Mouse (Mus musculus) forelimb bud, embryonic 11.5 days (tissue): Measurements from ENCODE around the gene Snapc1.

Source experiments
- DNase-seq: peaks from one replicate; pipeline ENCODE4 v3.0.0-alpha.2; 2012; ENCODE audit warnings: low read depth, low spot score

The Snapc1 gene

DNA sequence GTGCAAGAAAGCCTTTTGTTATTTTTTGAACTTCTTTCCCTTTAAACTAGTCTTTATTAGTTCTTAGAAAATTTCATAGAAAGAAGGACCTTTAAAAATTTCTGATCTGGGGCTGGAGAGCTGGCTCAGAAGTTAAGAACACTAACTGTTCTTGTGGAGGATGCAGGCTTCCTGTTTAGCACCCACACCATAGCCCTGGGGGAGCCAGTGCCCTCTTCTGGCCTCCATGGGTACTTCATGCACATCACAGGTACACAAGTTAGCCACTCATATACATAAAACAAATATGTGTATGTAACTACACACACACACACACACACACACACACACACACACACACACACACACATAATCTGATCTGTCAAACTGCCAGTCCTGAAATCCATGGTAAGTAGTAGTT lies 25.3 kb downstream of the Snapc1 start:
- no peak for DNase-seq

DNA sequence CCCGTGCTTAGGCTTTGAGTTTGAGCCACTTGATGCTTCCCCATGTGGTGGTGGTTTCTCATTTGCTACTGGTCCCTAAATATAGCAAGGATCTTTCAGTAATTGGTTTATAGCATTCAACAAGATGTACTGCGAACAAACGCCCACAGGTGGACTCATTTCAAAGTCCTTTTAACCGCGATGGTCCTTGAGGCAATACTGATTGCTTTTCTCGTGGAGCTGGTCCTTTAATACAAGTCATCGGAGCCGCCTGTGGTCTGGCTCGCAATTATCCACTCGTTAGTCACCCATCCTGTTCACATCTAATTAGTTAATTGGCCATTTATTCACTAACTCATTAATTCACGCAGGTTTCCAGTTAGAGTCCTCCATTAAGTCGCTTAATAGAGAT lies 32.6 kb downstream of the Snapc1 start:
- no peak for DNase-seq

DNA sequence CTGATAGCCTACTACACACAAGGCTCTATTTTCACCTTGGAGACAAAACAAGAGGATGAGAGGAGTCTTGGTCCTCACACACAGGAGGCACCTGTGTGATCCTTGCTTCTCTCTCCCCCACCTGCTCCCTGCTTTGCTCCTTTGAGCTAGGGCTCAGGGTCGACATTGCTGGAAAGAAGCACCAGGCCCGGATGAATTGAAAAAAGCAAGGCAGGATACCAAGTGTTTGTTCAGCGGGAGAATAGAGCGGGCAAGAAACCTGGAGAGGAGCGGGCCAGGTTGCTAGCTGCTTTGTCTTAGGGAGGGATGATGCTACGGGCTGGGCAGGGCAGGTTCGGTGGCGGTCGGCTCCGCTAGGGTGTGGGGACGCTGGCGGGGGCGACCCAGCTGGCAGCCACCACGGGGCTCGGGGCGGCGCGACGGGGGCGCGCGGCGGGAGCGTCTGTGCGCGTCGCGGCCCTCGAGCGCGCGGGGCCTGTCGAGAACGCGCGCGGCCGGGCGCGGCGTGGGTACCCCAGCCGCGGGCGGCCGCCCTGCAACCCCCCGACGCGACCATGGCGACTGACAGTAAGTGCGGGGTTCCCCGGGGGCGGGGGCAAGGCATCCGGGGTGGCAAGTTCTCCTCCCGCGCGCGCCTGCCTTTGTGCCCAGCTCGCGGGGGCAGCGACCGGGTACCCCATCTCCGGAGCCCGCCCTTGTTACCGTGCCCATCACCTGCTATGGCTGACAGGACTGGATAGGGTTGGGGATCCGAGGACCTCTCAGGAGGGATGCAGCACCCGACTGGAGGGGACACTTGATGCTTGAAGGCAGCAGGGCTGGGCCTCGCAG lies 33.2 kb downstream of the Snapc1 start, which contains the start of gene Syt16:
Gene Syt16 (plus strand): TSS at position 365 of the 831 bp plus-strand sequence.
- DNase-seq, result no peak

DNA sequence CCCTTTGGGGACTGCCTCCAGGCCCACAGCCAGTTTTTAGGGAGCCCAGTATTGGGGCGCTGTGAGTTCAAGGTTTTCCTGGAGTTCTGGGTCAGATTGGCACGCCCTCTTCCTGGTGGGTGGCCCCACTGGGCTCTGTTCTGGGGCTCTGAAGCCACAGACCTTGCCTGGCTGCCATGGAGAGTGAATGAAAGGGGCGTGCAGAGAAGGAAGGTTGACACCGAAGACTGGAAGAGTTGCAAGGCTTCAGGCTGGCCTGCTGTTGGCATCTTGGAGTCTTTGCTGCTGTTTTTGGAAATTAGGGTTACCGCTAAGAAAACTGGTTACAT lies 33.8 kb downstream of the Snapc1 start:
- DNase-seq, result no peak

DNA sequence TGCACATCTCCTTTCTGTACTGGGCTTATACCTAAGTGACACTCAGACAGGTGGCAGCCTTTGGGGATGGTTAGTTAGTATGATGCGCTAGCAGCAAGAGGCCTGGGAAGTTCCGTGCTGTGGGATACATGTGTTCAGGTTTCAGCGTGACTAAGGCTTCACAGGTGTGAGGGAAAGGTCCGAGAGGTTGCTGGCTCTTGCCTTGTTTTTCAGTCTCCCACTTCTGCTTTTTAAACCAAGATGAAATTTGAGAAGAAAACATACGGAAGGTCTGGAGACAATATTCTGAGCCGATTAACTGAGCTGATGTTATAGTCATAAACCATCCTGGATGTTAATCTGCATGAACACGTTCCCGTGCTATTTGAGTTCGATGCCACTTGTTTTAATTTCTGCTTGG lies 38.2 kb downstream of the Snapc1 start:
- DNase-seq, result no peak

DNA sequence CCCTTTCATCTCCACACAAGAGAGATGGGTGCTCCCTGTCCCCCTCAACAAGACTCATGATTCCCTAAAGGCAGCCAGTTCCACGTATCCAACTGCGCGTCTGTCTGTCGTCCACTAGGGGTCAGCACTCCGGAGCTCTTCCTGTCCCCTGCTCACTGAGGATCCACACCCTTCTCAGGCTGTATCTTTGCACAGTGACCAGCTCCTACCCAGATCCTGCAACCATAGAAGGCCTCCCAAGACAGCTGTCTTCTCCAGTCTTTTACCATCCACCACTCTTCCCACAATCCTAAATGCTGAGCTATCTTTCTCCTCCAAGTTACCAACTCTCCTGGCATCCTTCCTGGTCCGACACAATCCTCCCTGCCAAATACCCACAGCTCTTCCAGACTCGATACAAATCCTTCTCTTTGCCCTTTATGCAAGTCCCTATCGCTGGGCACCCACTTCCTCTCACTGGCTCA lies 45.2 kb downstream of the Snapc1 start:
- peak; percentile 40 for DNase-seq

DNA sequence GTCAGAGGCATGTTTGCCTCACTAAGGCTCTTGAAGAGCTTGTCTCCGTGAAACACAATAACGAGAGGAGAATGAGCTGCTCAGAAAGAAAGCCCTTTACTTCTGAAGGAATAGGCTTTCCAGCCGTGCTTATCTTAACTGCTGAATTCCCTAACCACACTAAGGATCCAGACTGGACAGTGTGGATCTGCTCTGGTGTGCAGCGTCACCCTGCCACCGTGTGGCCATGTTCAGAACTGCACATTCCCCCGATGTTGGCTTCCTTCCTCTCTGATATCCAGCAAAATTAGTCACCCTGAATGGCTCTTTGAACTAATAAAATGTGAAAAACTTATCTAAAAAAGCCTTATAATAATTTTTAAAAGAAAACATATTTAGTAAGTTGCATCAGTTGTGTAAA lies 49.5 kb downstream of the Snapc1 start:
- DNase-seq, result peak; percentile 76

DNA sequence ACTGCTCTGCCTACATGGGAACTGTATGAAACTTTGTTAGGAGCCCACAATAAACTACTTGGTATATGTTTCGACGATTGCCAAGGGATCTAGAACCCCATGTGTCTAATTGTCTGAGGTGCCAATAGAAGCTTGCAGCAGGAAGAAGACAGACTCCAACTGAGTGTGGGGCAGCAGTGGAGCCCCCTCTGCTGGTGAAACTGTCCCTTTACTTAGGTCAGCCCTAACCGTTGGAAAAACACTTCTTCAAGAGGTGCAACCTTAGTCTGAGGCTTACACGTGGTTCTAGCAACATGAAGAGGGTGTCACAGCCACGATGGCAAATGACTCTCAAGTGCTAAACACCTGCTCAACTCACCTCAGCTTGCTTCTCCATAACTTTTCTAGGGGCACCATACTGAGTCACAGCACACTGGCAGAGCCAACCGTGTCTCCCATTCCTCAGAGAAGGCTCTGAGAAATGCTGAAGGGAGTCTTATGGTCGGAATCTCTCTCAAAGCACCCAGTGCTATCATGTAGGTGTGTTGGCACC lies 50.5 kb downstream of the Snapc1 start:
- peak; percentile 41 for DNase-seq

DNA sequence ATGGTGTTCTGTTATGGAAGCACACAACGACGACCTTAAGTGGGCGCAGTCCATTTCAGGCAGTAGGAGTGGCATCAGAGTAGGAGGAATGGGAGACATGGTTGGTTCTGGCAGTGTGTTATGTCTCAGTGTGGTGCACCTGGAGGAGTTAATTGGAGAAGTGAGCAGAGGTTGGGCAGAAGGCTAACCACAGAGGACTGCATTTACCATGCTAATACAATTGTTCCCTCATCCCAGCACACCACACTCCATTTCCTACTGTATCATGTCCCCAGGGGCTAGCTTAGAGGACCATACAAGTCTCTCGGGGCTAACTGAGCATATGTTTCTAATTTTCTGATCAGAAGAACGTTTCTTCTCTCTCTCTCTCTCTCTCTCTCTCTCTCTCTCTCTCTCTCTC lies 51.2 kb downstream of the Snapc1 start:
- DNase-seq, result no peak

DNA sequence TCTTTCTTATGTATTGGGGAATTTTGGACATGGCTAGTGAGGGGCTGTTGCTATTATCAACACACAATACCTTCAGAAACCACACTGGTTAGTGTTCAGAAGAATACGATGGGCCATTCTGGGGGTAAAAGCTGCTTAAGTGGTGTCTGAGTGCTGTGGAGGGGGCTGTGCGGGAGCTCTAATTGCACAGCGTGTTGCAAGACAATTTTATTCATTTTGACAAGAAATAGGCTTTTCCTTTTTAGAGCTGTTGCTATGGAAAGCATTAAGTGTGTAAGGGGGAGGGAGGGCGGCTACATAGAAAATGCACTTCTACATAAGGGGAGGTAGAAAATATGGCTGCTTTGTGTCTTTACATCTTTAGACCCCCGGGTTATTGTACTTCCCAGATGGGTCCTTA lies 59.0 kb downstream of the Snapc1 start:
- DNase-seq, result no peak

DNA sequence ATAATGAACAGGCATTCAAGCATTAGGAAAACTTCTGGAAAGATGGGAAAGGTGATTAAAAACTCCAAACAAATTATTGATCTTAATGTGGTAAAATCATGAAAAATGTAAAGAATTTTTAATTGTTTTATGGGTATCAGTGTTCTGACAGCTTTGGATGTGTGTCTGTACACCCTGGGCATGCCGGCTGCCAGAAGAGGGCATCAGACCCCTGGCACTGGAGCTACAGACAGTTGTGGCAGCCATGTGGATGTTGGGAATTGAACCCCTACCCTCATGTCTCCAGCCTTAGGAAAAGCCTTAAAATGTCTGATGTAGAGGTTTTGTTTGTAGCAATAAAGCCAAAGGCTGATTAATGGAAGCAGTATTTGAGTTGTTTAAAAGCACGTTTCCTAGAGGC lies 60.6 kb downstream of the Snapc1 start:
- DNase-seq, result no peak
